24 mouse cellular contexts compared by ENCODE assay signal in genomic region chr6:128548532-128548931, GRCm38 (mm10). TPM values are rescaled to one million over a fixed set of nuclear protein-coding genes. Genes with fewer than 3 reads are reported as not detected.
"Had no signal": no experiment of that assay in that cellular context is flagged by ENCODE, and none has a peak within 500 bp of the region (broad histone marks: within the 10 kb centered on the region; RNA-seq: fewer than 3 reads in every experiment).

No protein-coding gene starts in this region.

- H3K27ac ChIP-seq: liver, embryonic 13.5 days; lung, embryonic 15.5 days; macrophage; midbrain, embryonic 13.5 days; midbrain, embryonic 15.5 days; neural tube, embryonic 13.5 days; neural tube, embryonic 15.5 days had no signal

- H3K36me3 ChIP-seq: liver, embryonic 13.5 days; lung, embryonic 15.5 days; midbrain, embryonic 13.5 days; midbrain, embryonic 15.5 days; neural tube, embryonic 13.5 days; neural tube, embryonic 15.5 days; stomach, embryonic 15.5 days had no signal

- H3K4me2 ChIP-seq: liver, embryonic 13.5 days; lung, embryonic 15.5 days; midbrain, embryonic 11.5 days; midbrain, embryonic 13.5 days; midbrain, embryonic 15.5 days; neural tube, embryonic 13.5 days; neural tube, embryonic 15.5 days; stomach, embryonic 15.5 days had no signal

- H3K9me3 ChIP-seq: liver, embryonic 13.5 days; lung, embryonic 15.5 days; megakaryocyte, embryonic 14.5 days; midbrain, embryonic 13.5 days; midbrain, embryonic 15.5 days; neural tube, embryonic 13.5 days; neural tube, embryonic 15.5 days; stomach, embryonic 15.5 days had no signal

- ATAC-seq: lung, postnatal 0 days; midbrain, embryonic 13.5 days; midbrain, embryonic 15.5 days had no signal

- DNase-seq: liver, embryonic 13.5 days; lung, adult 2 months; lung, postnatal 14 days; lung, postnatal 36 days; right cerebral cortex, postnatal 14 days; thymus, adult 2 months; thymus, postnatal 25 days; thymus, postnatal 4 days had no signal

- H3K9ac ChIP-seq: liver, embryonic 13.5 days; lung, embryonic 15.5 days; midbrain, embryonic 13.5 days; midbrain, embryonic 15.5 days; neural tube, embryonic 13.5 days; neural tube, embryonic 15.5 days; stomach, embryonic 15.5 days had no signal

- H3K4me3 ChIP-seq: liver, embryonic 13.5 days; lung, embryonic 15.5 days; megakaryocyte, embryonic 14.5 days; midbrain, embryonic 13.5 days; midbrain, embryonic 15.5 days; myocyte; neural tube, embryonic 13.5 days; neural tube, embryonic 15.5 days; stomach, embryonic 15.5 days had no signal

- H3K27me3 ChIP-seq: liver, embryonic 13.5 days; lung, embryonic 15.5 days; megakaryocyte, embryonic 14.5 days; midbrain, embryonic 13.5 days; midbrain, embryonic 15.5 days; neural tube, embryonic 13.5 days; neural tube, embryonic 15.5 days; stomach, embryonic 15.5 days had no signal

- H3K4me1 ChIP-seq: liver, embryonic 13.5 days; lung, embryonic 15.5 days; megakaryocyte, embryonic 14.5 days; midbrain, embryonic 13.5 days; midbrain, embryonic 15.5 days; neural tube, embryonic 13.5 days; neural tube, embryonic 15.5 days; stomach, embryonic 15.5 days had no signal

RNA-seq across cellular contexts. Expression of gene Pzp, which starts 22.0 kb away (rescaled TPM):
- total RNA-seq: megakaryocyte progenitor cell, adult 5-6 weeks; midbrain, postnatal 0 days had no signal
- polyA plus RNA-seq: macrophage; midbrain, embryonic 11.5 days; midbrain, embryonic 13.5 days; midbrain, embryonic 15.5 days; midbrain, postnatal 0 days; myocyte; neural tube, embryonic 11.5 days; urinary bladder, adult 2 months had no signal

RNA-seq across cellular contexts. Expression of gene A2ml1, which starts 32.9 kb away (rescaled TPM):
- total RNA-seq: megakaryocyte progenitor cell, adult 5-6 weeks had no signal
- polyA plus RNA-seq: macrophage; midbrain, embryonic 11.5 days; myocyte; neural tube, embryonic 11.5 days; spleen, adult 2 months; urinary bladder, adult 2 months had no signal
